ENCODE assay signal across 31 mouse cellular contexts in genomic region chr3:38431042-38431441, GRCm38 (mm10). TPM values are rescaled to one million over a fixed set of nuclear protein-coding genes. Genes with fewer than 3 reads are reported as not detected.
DNase-seq lines count a peak whose midpoint lies in the region; ATAC-seq lines count a peak whose summit lies in the region.
"Had no signal": no experiment of that assay in that cellular context is flagged by ENCODE, and none has a peak within 500 bp of the region (broad histone marks: within the 10 kb centered on the region; RNA-seq: fewer than 3 reads in every experiment).

No protein-coding gene starts in this region.

- DNase-seq in midbrain, embryonic 11.5 days (ENCODE audit: low spot score, missing footprints) = peak; percentile 33
- no peak for DNase-seq in midbrain, embryonic 10.5 days (ENCODE audit: low spot score)
- DNase-seq in CD4-positive, CD25-positive, alpha-beta regulatory T cell, adult 2 months (ENCODE audit: low read depth, low spot score) = peak; percentile 50
- DNase-seq in left cerebral cortex, postnatal 36 days (ENCODE audit: low spot score in 2 of 2) = no peak
- no peak for DNase-seq in liver, embryonic 11.5 days (ENCODE audit: low spot score)
- no peak for DNase-seq in thymus, adult 18-20 months
- DNase-seq: adrenal gland, postnatal 25 days; B cell, adult 2 months; cerebellum, adult 2 months; cerebellum, postnatal 14 days; forebrain, postnatal 0 days; gastrocnemius, postnatal 14 days; heart, postnatal 14 days; kidney, adult 8-10 months; layer of hippocampus, postnatal 36 days; lung, embryonic 14.5 days; lung, postnatal 14 days; thymus, postnatal 4 days had no signal

- ATAC-seq in midbrain, embryonic 11.5 days (ENCODE audit: low FRiP score) = no peak
- peak; percentile 91 for ATAC-seq in activated CD4-positive, CD25-positive, alpha-beta regulatory T cell, adult 4 months
- ATAC-seq in midbrain, embryonic 13.5 days = peak; percentile 59; the same call in 1 of the 2 replicates
- no peak for ATAC-seq in liver, embryonic 11.5 days (replicated peaks; ENCODE audit: low FRiP score)
- ATAC-seq: forebrain, postnatal 0 days; intestine, embryonic 15.5 days; Patski had no signal

- H3K27me3 ChIP-seq in midbrain, embryonic 11.5 days (ENCODE audit: control insufficient read depth, insufficient read depth, low read length) = no peaks in the 10 kb centered on the region
- H3K27me3 ChIP-seq in midbrain, embryonic 10.5 days (ENCODE audit: low read depth, poor library complexity, severe bottlenecking) = no peaks in the 10 kb centered on the region
- no peaks in the 10 kb centered on the region for H3K27me3 ChIP-seq in midbrain, embryonic 13.5 days
- no peaks in the 10 kb centered on the region for H3K27me3 ChIP-seq in liver, embryonic 11.5 days (replicated peaks; ENCODE audit: control insufficient read depth, insufficient read depth, low read length)
- H3K27me3 ChIP-seq: hindbrain, embryonic 15.5 days; intestine, embryonic 15.5 days; limb, embryonic 15.5 days; neural tube, embryonic 12.5 days; Patski had no signal

- H3K9me3 ChIP-seq in midbrain, embryonic 11.5 days (ENCODE audit: control insufficient read depth, low read length) = no peaks in the 10 kb centered on the region; the same call in 1 of the 2 replicates
- H3K9me3 ChIP-seq in midbrain, embryonic 10.5 days (replicated peaks) = no peaks in the 10 kb centered on the region
- no peaks in the 10 kb centered on the region for H3K9me3 ChIP-seq in midbrain, embryonic 13.5 days
- no peaks in the 10 kb centered on the region for H3K9me3 ChIP-seq in liver, embryonic 11.5 days (ENCODE audit: control insufficient read depth, low read length)
- H3K9me3 ChIP-seq: hindbrain, embryonic 10.5 days; hindbrain, embryonic 15.5 days; intestine, embryonic 15.5 days; limb, embryonic 10.5 days; limb, embryonic 15.5 days; neural tube, embryonic 12.5 days had no signal

- no peak overlapping the region for H3K4me2 ChIP-seq in midbrain, embryonic 11.5 days
- no peak overlapping the region for H3K4me2 ChIP-seq in midbrain, embryonic 13.5 days (replicated peaks)
- H3K4me2 ChIP-seq in liver, embryonic 11.5 days = no peak overlapping the region
- H3K4me2 ChIP-seq: hindbrain, embryonic 15.5 days; intestine, embryonic 15.5 days; limb, embryonic 15.5 days; lung, embryonic 14.5 days; neural tube, embryonic 12.5 days had no signal

- intact Hi-C loops in left cerebral cortex, postnatal 36 days (cut with DNase I) = no loop called here

- no peak overlapping the region for H3K27ac ChIP-seq in midbrain, embryonic 11.5 days (ENCODE audit: low read depth, low read length)
- H3K27ac ChIP-seq in midbrain, embryonic 10.5 days (replicated peaks) = no peak overlapping the region
- no peak overlapping the region for H3K27ac ChIP-seq in midbrain, embryonic 13.5 days
- H3K27ac ChIP-seq in liver, embryonic 11.5 days (ENCODE audit: low read depth, low read length) = no peak overlapping the region
- H3K27ac ChIP-seq: hindbrain, embryonic 10.5 days; hindbrain, embryonic 15.5 days; intestine, embryonic 15.5 days; kidney, postnatal 0 days; limb, embryonic 10.5 days; limb, embryonic 15.5 days; liver, embryonic 14.5 days; neural tube, embryonic 12.5 days had no signal

- no peak overlapping the region for H3K9ac ChIP-seq in midbrain, embryonic 11.5 days (ENCODE audit: low read length)
- no peak overlapping the region for H3K9ac ChIP-seq in midbrain, embryonic 13.5 days (replicated peaks)
- no peak overlapping the region for H3K9ac ChIP-seq in liver, embryonic 11.5 days (ENCODE audit: low read depth, low read length)
- H3K9ac ChIP-seq: forebrain, postnatal 0 days; hindbrain, embryonic 15.5 days; intestine, embryonic 15.5 days; limb, embryonic 15.5 days; liver, embryonic 14.5 days; lung, embryonic 14.5 days; neural tube, embryonic 12.5 days had no signal

- H3K4me3 ChIP-seq in midbrain, embryonic 11.5 days (ENCODE audit: low read depth, low read length) = no peak overlapping the region
- no peak overlapping the region for H3K4me3 ChIP-seq in midbrain, embryonic 10.5 days
- H3K4me3 ChIP-seq in midbrain, embryonic 13.5 days (replicated peaks) = no peak overlapping the region
- no peak overlapping the region for H3K4me3 ChIP-seq in liver, embryonic 11.5 days (ENCODE audit: low read depth, low read length)
- H3K4me3 ChIP-seq: erythroblast, embryonic 14.5 days; hindbrain, embryonic 10.5 days; hindbrain, embryonic 15.5 days; intestine, embryonic 15.5 days; limb, embryonic 10.5 days; limb, embryonic 15.5 days; myocyte; neural tube, embryonic 12.5 days had no signal

- H3K4me1 ChIP-seq in midbrain, embryonic 11.5 days (ENCODE audit: control insufficient read depth, insufficient read depth, low read length) = peaks cover 8% of the 10 kb centered on the region
- H3K4me1 ChIP-seq in midbrain, embryonic 10.5 days = peaks cover 16% of the 10 kb centered on the region
- peaks cover 15% of the 10 kb centered on the region for H3K4me1 ChIP-seq in midbrain, embryonic 13.5 days (replicated peaks)
- H3K4me1 ChIP-seq in liver, embryonic 11.5 days (replicated peaks; ENCODE audit: control insufficient read depth, insufficient read depth, low read length) = no peaks in the 10 kb centered on the region
- H3K4me1 ChIP-seq: intestine, embryonic 15.5 days; limb, embryonic 15.5 days; neural tube, embryonic 12.5 days had no signal

- 78% methylated on average over 6 of the region's 6 CpGs for WGBS in midbrain, embryonic 11.5 days
- WGBS in midbrain, embryonic 10.5 days = 76% methylated on average over 6 of the region's 6 CpGs
- WGBS in midbrain, embryonic 13.5 days = 58% methylated on average over 6 of the region's 6 CpGs
- WGBS in liver, embryonic 11.5 days = 73% methylated on average over 6 of the region's 6 CpGs

- H3K36me3 ChIP-seq in midbrain, embryonic 11.5 days (ENCODE audit: control insufficient read depth, insufficient read depth, low read length) = no peaks in the 10 kb centered on the region
- no peaks in the 10 kb centered on the region for H3K36me3 ChIP-seq in midbrain, embryonic 10.5 days
- H3K36me3 ChIP-seq in midbrain, embryonic 13.5 days = no peaks in the 10 kb centered on the region
- H3K36me3 ChIP-seq in liver, embryonic 11.5 days (ENCODE audit: control insufficient read depth, insufficient read depth, low read length) = no peaks in the 10 kb centered on the region
- H3K36me3 ChIP-seq: hindbrain, embryonic 10.5 days; hindbrain, embryonic 15.5 days; intestine, embryonic 15.5 days; limb, embryonic 10.5 days; limb, embryonic 15.5 days; neural tube, embryonic 12.5 days had no signal

RNA-seq across cellular contexts. Expression of gene Ankrd50, which starts 53.6 kb away (rescaled TPM):
- polyA plus RNA-seq in midbrain, embryonic 11.5 days (2014; fragmentation: Nextera tagmentation; extraction: Ambion mirVana) = 28.6 and 31.8 TPM in 2 replicates
- polyA plus RNA-seq in midbrain, embryonic 10.5 days (2016; fragmentation: Nextera tagmentation; extraction: Ambion mirVana) = 19.8 and 26.1 TPM in 2 replicates
- 1 to 10 TPM; 6.4 to 7.2 TPM for polyA plus RNA-seq in activated CD4-positive, CD25-positive, alpha-beta regulatory T cell, adult 4 months (2017; shearing (Covaris generic))
- 29.3 and 32.3 TPM in 2 replicates for polyA plus RNA-seq in midbrain, embryonic 13.5 days (2015; fragmentation: Nextera tagmentation; extraction: Ambion mirVana)
- total RNA-seq in left cerebral cortex, postnatal 36 days (2021) = 10 to 100 TPM; 69.4 to 82.2 TPM
- polyA plus RNA-seq in liver, embryonic 11.5 days (2014; fragmentation: Nextera tagmentation; extraction: Ambion mirVana) = 11.2 and 11.7 TPM in 2 replicates

Comparison
In these comparisons a context has a peak if more than half of its experiments do, and no peak if none do; other contexts are left out.
1. ATAC-seq: peak in activated CD4-positive, CD25-positive, alpha-beta regulatory T cell, adult 4 months (single experiment) and midbrain, embryonic 13.5 days (single experiment); none in midbrain, embryonic 11.5 days (single experiment) and liver, embryonic 11.5 days (single experiment).
2. DNase-seq: peak in midbrain, embryonic 11.5 days (single experiment) and CD4-positive, CD25-positive, alpha-beta regulatory T cell, adult 2 months (single experiment); none in midbrain, embryonic 10.5 days (single experiment), left cerebral cortex, postnatal 36 days (0 of 2), liver, embryonic 11.5 days (single experiment) and thymus, adult 18-20 months (0 of 2).